Mouse (Mus musculus): ENCODE data around the gene Tmub2. TPM values are rescaled to one million over a fixed set of nuclear protein-coding genes. Genes with fewer than 3 reads are reported as not detected.

Tmub2 gene
- total RNA-seq (2021) = 10 to 100 TPM; 26.6 TPM
- long read RNA-seq, experiment 1, transcript Tmub2-202 (3 exons, 1,876 nt) = minor isoform, 11 of 40 reads
- long read RNA-seq, experiment 1, transcript Tmub2-201 (4 exons, 1,939 nt) = major isoform, 18 of 40 reads
- long read RNA-seq, experiment 1, partial matches to known transcripts = 7 of 40 reads
- long read RNA-seq, experiment 1, other reads (novel, unspliced or antisense) = 0 of 40 reads
- long read RNA-seq, experiment 2, transcript Tmub2-201 (4 exons, 1,939 nt) = major isoform, 12 of 31 reads
- long read RNA-seq, experiment 2, transcript Tmub2-202 (3 exons, 1,876 nt) = minor isoform, 10 of 31 reads
- long read RNA-seq, experiment 2, transcript Tmub2-205 (3 exons, 2,249 nt) = minor isoform, 5 of 31 reads
- long read RNA-seq, experiment 2, partial matches to known transcripts = 2 of 31 reads
- long read RNA-seq, experiment 2, other reads (novel, unspliced or antisense) = 2 of 31 reads

DNA sequence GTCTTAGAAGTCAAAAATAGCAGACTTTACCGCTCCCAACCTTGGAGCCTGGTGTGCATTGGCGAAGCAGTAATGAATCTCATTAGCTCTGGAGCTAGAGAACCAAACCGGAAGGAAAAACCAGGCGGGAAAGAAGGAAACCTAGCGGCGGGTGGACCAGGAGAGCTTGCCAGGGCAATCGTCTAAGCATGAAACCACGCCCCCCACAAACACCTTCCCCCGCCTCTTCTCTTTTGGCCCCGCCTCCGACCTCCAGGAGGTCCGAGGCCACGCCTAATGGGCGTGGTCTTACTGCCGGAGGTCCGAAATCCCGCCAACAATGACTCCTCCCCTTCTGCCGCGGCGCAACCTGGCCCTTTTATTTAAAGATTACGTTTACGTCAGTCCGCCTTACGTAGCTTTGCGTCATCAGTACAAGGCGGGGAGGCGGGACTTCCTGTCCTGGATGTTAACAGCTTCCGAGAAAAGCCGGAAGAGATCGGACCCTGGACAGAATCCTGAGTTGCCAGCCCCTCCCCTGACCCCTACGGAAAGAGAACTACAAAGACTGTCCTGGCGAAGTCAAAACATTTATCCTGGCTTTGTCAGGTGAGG, at the start of gene Tmub2:
Tmub2 (plus strand) TSS at position 431 of the 594 bp plus-strand sequence.
- peak; percentile 92 to 95 for DNase-seq
- intact Hi-C loops (cut with DNase I) = no loop called here

DNA sequence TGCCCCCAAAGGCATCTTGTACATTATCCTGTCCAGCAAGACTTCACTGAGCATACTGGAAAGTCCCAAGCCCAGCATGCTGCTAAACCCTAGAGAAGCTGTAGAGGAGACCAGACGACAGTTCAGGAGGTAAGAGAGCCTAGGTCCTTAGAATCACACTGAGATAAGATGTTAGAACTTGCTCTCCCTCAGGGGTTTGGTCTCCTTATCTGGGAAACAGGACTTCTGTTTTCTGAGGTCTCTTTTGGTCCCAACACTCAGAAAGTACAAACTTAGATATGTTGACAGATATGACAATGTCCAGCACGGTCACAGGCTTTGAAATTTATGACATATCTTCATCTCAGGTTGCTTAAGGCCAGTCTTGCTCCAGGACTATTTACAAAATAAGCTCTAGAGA, 48.7 kb upstream of the Tmub2 start:
- no peak for DNase-seq
- intact Hi-C loops (cut with DNase I) = no loop called here

GRCm38 (mm10) chr11:102240636-102241035, 44.1 kb upstream of the Tmub2 start:
- DNase-seq = no peak
- intact Hi-C loops (cut with DNase I) = no loop called here

GRCm38 (mm10) chr11:102241246-102241645, 43.5 kb upstream of the Tmub2 start:
- intact Hi-C loops (cut with DNase I) = no loop called here
- DNase-seq = no peak

GRCm38 (mm10) chr11:102241874-102242273, 42.9 kb upstream of the Tmub2 start:
- no peak for DNase-seq
- intact Hi-C loops (cut with DNase I) = no loop called here

GRCm38 (mm10) chr11:102244926-102245449, 39.7 kb upstream of the Tmub2 start:
- DNase-seq = peak; percentile 65 to 67
- intact Hi-C loops (cut with DNase I) = no loop called here

- intact Hi-C loops (cut with DNase I) = no loop called here
- DNase-seq = no peak
Measured at GRCm38 (mm10) chr11:102245581-102246272, 39.0 kb upstream of the Tmub2 start.

- intact Hi-C loops (cut with DNase I) = no loop called here
- no peak for DNase-seq
Measured at GRCm38 (mm10) chr11:102246273-102246635, 38.5 kb upstream of the Tmub2 start.

DNA sequence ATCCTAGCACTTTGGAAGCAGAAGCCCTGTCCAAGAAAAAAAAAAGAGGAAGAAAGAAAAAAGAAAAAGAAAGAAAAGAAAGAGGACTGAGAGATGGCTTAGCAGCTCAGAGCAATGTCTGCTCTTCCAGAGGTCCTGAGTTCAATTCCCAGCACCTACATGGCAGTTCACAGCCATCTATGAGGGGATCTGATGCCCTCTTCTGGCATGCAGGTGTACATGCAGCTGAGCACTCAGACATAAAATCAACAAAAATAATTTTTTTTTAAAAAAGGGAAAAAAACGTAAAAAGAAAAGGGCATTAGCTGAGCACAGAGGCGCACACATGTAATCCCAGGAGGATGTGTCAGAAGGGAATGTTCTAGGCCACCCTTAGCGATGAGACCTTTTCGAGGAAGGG, 37.9 kb upstream of the Tmub2 start:
- DNase-seq = no peak
- intact Hi-C loops (cut with DNase I) = no loop called here

DNA sequence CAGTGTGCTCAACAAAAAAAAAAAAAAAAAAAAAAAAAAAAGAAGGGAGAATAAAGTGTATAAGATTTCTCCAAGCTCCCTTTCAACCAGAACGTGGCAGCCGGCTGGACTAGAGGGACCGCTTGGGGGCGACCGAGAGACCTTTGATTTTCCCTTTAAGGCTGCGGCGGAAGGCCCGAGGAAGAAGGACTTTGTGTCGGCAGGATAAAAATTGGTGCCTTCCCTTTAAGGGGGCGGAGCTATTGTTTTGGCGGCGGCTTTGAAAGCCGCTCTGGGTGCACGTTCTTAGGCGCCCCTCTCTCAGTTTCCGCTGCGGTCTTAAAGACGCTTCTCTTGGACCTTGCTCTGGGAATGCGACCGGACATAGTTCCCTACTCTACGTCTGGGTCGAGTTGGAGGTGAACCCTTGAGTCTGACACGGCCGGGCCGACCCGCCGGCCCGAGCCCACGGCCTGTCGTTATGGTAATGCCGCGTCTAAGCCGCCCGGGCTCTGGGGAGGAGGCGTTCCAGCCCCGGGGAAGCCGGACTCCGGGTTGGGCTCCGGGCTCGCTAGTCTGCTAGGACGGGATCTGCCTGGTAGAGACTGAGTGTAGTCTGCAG, 36.0 kb upstream of the Tmub2 start, which contains the start of gene BC030867:
BC030867 (plus strand) TSS at position 253 of the 601 bp plus-strand sequence.
- intact Hi-C loops (cut with DNase I) = loop anchor here (1.0 to 2.0 kb wide), 3 partner anchors 14 to 21 kb away; no protein-coding TSS in a partner anchor
- peak; percentile 92 to 95 for DNase-seq

DNA sequence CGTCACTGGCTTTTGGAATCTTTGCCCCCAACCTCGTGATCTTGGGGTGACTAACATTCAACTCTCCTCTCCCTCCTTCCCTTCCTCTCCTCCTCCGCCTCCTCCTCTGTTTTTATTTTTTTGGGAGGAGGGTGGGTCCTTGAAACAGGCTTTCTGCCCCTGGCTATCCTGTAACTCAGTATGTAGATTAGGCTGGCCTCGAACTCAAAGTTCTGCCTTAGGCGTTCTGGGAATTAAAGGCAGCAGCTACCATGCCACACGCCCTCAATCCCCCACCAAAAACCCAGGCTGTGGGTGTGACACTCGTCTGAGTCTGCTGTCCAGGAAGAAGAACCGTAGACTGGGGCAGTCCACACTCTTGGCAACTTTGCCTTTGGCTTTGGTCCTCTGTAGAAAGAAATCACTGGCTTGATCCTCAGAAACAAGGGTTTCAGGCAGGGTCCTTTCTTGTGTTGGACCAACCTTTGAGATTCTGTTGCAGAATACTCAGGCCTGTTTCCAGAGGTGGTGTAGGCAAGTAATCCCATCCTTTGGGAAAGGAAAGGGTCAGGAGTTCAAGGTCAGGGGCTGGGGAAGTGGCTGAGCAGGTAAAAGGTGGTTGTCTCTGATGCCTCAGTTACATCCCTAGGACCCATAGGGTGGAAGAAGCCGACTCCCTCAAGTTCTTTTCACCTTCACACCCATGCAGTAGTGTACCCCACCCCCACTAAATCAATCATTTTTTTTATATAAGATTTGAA, 35.2 kb upstream of the Tmub2 start:
- no peak for DNase-seq
- intact Hi-C loops (cut with DNase I) = loop anchor here (2.0 kb wide), 2 partner anchors 15 kb away; no protein-coding TSS in a partner anchor

DNA sequence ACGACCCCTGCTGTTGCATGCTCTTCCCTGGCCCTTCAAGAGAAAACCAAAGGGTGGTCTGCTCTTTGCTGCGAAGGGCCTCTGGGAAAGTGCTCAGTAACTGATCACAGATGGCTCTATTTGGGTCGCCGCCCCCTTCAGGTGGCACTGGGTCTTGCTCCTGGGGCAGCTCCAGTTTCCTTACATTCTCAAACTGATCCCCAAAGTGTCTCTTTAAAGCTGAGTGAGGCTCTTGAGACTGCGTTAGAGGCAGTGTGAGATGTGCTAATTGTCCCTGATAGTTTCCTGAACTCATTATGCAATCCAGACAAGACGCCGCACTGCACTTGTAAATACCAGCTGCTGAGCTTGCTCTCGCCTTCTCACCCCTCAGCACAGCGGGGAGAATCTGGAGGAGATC, 27.2 kb upstream of the Tmub2 start:
- no peak for DNase-seq
- intact Hi-C loops (cut with DNase I) = no loop called here

- intact Hi-C loops (cut with DNase I) = no loop called here
- DNase-seq = no peak
Measured at GRCm38 (mm10) chr11:102258095-102258494, 26.6 kb upstream of the Tmub2 start.

GRCm38 (mm10) chr11:102258521-102258920, 26.2 kb upstream of the Tmub2 start:
- intact Hi-C loops (cut with DNase I) = no loop called here
- no peak for DNase-seq

DNA sequence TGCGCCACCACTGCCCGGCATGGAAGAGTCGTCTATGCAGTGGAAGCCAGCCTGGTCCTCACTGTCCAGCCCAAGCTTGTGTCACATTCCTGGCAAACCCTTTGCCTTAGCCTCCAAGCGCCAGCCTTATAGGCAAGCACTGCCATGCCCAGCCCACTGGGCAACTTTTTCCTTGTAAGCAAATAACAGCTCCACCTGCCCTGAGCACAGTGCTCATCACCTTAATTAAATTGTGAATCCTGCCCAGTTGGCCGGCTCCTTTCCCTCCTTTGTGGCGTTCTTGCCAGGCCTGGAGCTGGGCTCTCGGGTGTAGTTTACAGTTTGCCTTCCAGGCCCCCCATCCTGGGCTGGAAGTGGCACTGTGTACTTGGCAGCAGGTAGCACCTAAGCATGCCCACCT, 21.5 kb upstream of the Tmub2 start:
- DNase-seq = no peak
- intact Hi-C loops (cut with DNase I) = no loop called here

DNA sequence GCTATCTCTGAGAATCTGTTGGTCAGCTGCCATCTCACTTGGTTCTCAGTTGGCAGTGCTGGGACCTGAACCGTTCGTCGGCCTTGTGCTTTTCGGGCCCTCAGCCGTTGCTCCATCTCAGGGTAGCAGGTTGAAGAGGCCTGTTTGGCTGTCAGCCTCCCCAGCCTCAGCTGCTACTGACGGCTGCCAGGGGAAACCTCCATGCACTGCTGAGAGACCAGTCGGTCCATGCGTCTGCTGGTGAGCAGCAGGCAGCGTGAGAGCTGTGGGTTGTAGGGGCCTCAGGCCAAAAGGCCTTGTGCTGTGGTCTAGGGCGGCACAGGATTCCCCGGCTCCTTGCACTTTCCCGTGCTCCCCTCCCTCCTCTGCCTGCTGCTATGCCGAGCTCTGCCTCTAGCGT, 18.9 kb upstream of the Tmub2 start:
- intact Hi-C loops (cut with DNase I) = loop anchor here (2.0 kb wide), 3 partner anchors 17 to 163 kb away; partner anchors contain the start of genes BC030867 and Tmem101
- no peak for DNase-seq

- intact Hi-C loops (cut with DNase I) = loop anchor here (2.0 kb wide), 2 partner anchors 110 to 164 kb away; partner anchors contain the start of gene Tmem101
- no peak for DNase-seq
Measured at GRCm38 (mm10) chr11:102266631-102267355, 17.9 kb upstream of the Tmub2 start.

GRCm38 (mm10) chr11:102267480-102267879, 17.3 kb upstream of the Tmub2 start:
- peak; percentile 74 to 81 for DNase-seq
- intact Hi-C loops (cut with DNase I) = loop anchor here (2.0 kb wide), 2 partner anchors 111 to 165 kb away; partner anchors contain the start of gene Tmem101

All from heart, postnatal 14 days (tissue).